Mouse (Mus musculus): ENCODE results near the gene Apol6. TPM values are rescaled to one million over a fixed set of nuclear protein-coding genes. Genes with fewer than 3 reads are reported as not detected.

Apol6 gene
- polyA plus RNA-seq (2014; fragmentation: Nextera tagmentation; extraction: Ambion mirVana), result 0.08 TPM in 1 of 2 replicates, not detected in the other

DNA sequence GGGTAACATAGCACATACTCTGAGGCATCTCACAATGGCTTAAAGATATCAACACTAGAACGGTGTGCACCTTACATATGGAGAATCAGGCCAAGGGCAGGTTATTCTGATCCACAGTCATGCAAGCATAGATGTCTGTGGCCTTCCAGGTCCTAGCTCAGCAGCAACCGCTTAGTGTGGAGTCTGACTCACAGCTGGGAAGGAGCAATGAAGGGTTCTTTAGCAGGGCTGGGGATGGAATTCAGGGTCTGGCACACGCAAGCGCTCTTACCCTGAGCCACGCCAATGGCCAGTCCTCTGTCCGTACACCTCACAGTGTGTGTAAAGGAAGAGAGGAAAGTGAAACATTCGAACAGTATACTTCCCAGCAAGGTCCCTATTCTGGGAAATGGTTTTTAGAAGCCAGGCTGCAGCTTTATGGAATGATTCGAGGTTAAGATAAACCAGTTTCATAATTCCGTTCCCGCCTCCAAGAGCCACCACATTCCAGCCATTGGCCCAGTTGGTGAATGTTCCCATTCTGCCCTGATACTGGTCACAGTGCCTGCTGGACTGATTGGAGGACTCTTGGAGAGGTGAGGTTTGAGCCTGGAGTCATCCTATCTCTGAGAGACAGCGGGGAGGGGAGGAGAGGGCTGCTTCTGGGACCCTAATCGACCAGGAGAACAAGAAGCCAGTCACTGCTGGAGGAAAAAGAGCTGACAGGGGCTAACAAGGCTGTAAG lies at the start of gene Apol6:
Gene Apol6, plus strand, starts transcription at position 133 of the 724 bp plus-strand sequence.
- Histone ChIP-seq H3K9me3 (replicated peaks; ENCODE audit: control insufficient read depth, low read length) (no peaks in the 10 kb centered on the region), H3K4me3 (ENCODE audit: low read depth, low read length) (no peak within 1 kb of the TSS), H3K27me3 (ENCODE audit: control insufficient read depth, insufficient read depth, low read length) (no peaks in the 10 kb centered on the region), H3K4me1 (ENCODE audit: control insufficient read depth, insufficient read depth, low read length) (no peaks in the 10 kb centered on the region; the same call in 1 of the 2 replicates), H3K36me3 (replicated peaks; ENCODE audit: control insufficient read depth, insufficient read depth, low read depth, low read length) (no peaks in the 10 kb centered on the region), H3K4me2 (ENCODE audit: low read depth, low read length) (no peak within 1 kb of the TSS), H3K9ac (replicated peaks; ENCODE audit: low read length) (no peak within 1 kb of the TSS), H3K27ac (replicated peaks; ENCODE audit: low read depth, low read length) (no peak within 1 kb of the TSS; the same call in 1 of the 2 replicates)
- ATAC-seq (replicated peaks; ENCODE audit: insufficient number of reproducible peaks, low FRiP score, low TSS enrichment, low read depth), result no peak
- WGBS, result 83% methylated on average over 12 of the region's 12 CpGs
- no peak for DNase-seq (ENCODE audit: low spot score)

- no peak overlapping the region for H3K4me2 ChIP-seq (ENCODE audit: low read depth, low read length)
- DNase-seq (ENCODE audit: low spot score) (no peak), ATAC-seq (replicated peaks; ENCODE audit: insufficient number of reproducible peaks, low FRiP score, low TSS enrichment, low read depth) (no peak)
- no peak overlapping the region for H3K27ac ChIP-seq (replicated peaks; ENCODE audit: low read depth, low read length)
- no peaks in the 10 kb centered on the region for H3K9me3 ChIP-seq (replicated peaks; ENCODE audit: control insufficient read depth, low read length)
- no peaks in the 10 kb centered on the region for H3K4me1 ChIP-seq (ENCODE audit: control insufficient read depth, insufficient read depth, low read length)
- no peak overlapping the region for H3K9ac ChIP-seq (replicated peaks; ENCODE audit: low read length)
- 79% methylated on average over 2 of the region's 2 CpGs for whole genome bisulfite sequencing
- no peak overlapping the region for H3K4me3 ChIP-seq (ENCODE audit: low read depth, low read length)
- no peaks in the 10 kb centered on the region for H3K36me3 ChIP-seq (replicated peaks; ENCODE audit: control insufficient read depth, insufficient read depth, low read depth, low read length)
- H3K27me3 ChIP-seq (ENCODE audit: control insufficient read depth, insufficient read depth, low read length), result no peaks in the 10 kb centered on the region
Measured at GRCm38 (mm10) chr15:76998048-76998447, 46.5 kb upstream of the Apol6 start.

- Histone ChIP-seq H3K27me3 (ENCODE audit: control insufficient read depth, insufficient read depth, low read length) (no peaks in the 10 kb centered on the region), H3K27ac (replicated peaks; ENCODE audit: low read depth, low read length) (no peak overlapping the region), H3K9ac (replicated peaks; ENCODE audit: low read length) (no peak overlapping the region), H3K4me3 (ENCODE audit: low read depth, low read length) (no peak overlapping the region), H3K4me1 (ENCODE audit: control insufficient read depth, insufficient read depth, low read length) (no peaks in the 10 kb centered on the region), H3K9me3 (replicated peaks; ENCODE audit: control insufficient read depth, low read length) (no peaks in the 10 kb centered on the region), H3K36me3 (replicated peaks; ENCODE audit: control insufficient read depth, insufficient read depth, low read depth, low read length) (no peaks in the 10 kb centered on the region), H3K4me2 (ENCODE audit: low read depth, low read length) (no peak overlapping the region)
- 50% methylated on average over 21 of the region's 21 CpGs for WGBS
- DNase-seq (ENCODE audit: low spot score) (no peak), ATAC-seq (replicated peaks; ENCODE audit: insufficient number of reproducible peaks, low FRiP score, low TSS enrichment, low read depth) (no peak)
Measured at GRCm38 (mm10) chr15:76998878-76999588, 45.5 kb upstream of the Apol6 start.

- H3K4me2 ChIP-seq (ENCODE audit: low read depth, low read length), result no peak overlapping the region
- H3K4me1 ChIP-seq (ENCODE audit: control insufficient read depth, insufficient read depth, low read length), result no peaks in the 10 kb centered on the region
- 88% methylated on average over 3 of the region's 3 CpGs for WGBS
- no peaks in the 10 kb centered on the region for H3K27me3 ChIP-seq (ENCODE audit: control insufficient read depth, insufficient read depth, low read length)
- no peak overlapping the region for H3K27ac ChIP-seq (replicated peaks; ENCODE audit: low read depth, low read length)
- no peaks in the 10 kb centered on the region for H3K9me3 ChIP-seq (replicated peaks; ENCODE audit: control insufficient read depth, low read length)
- DNase-seq (ENCODE audit: low spot score), result no peak
- no peak overlapping the region for H3K4me3 ChIP-seq (ENCODE audit: low read depth, low read length)
- no peaks in the 10 kb centered on the region for H3K36me3 ChIP-seq (replicated peaks; ENCODE audit: control insufficient read depth, insufficient read depth, low read depth, low read length)
- ATAC-seq (replicated peaks; ENCODE audit: insufficient number of reproducible peaks, low FRiP score, low TSS enrichment, low read depth), result no peak
- no peak overlapping the region for H3K9ac ChIP-seq (replicated peaks; ENCODE audit: low read length)
Measured at GRCm38 (mm10) chr15:77003173-77003867, 41.2 kb upstream of the Apol6 start.

- Histone ChIP-seq H3K27ac (replicated peaks; ENCODE audit: low read depth, low read length) (no peak overlapping the region), H3K36me3 (replicated peaks; ENCODE audit: control insufficient read depth, insufficient read depth, low read depth, low read length) (no peaks in the 10 kb centered on the region), H3K9me3 (replicated peaks; ENCODE audit: control insufficient read depth, low read length) (no peaks in the 10 kb centered on the region), H3K27me3 (ENCODE audit: control insufficient read depth, insufficient read depth, low read length) (no peaks in the 10 kb centered on the region), H3K4me3 (ENCODE audit: low read depth, low read length) (no peak overlapping the region), H3K4me2 (ENCODE audit: low read depth, low read length) (no peak overlapping the region), H3K9ac (replicated peaks; ENCODE audit: low read length) (no peak overlapping the region), H3K4me1 (ENCODE audit: control insufficient read depth, insufficient read depth, low read length) (no peaks in the 10 kb centered on the region)
- WGBS, result 23% methylated on average over 3 of the region's 3 CpGs
- DNase-seq (ENCODE audit: low spot score) (peak; percentile 75), ATAC-seq (replicated peaks; ENCODE audit: insufficient number of reproducible peaks, low FRiP score, low TSS enrichment, low read depth) (0 out of 2 replicates have a peak, but pooled peaks have one; percentile 29)
Measured at GRCm38 (mm10) chr15:77003868-77004215, 40.7 kb upstream of the Apol6 start.

DNA sequence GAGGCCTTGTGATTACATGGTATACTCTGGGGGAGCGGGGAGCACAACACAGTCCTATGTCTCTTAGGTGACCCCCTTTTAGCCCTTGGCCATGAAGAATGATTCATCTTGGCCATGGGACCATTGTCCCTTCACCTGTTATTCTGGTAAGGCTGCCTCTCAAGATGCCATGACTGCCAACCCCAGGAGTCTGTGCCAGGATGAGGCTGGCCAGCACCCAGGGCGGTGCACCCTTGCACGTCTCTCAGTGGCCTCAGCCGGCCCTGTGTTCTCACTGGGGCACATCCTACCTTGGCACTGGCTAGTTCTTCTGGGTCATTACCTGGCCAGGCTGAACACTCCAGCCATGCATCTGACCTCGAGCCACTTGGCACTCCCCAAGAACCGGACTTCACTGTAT lies 35.7 kb upstream of the Apol6 start:
- Histone ChIP-seq H3K4me3 (ENCODE audit: low read depth, low read length) (no peak overlapping the region), H3K27me3 (ENCODE audit: control insufficient read depth, insufficient read depth, low read length) (no peaks in the 10 kb centered on the region), H3K4me2 (ENCODE audit: low read depth, low read length) (no peak overlapping the region), H3K9me3 (replicated peaks; ENCODE audit: control insufficient read depth, low read length) (no peaks in the 10 kb centered on the region), H3K9ac (replicated peaks; ENCODE audit: low read length) (no peak overlapping the region), H3K36me3 (replicated peaks; ENCODE audit: control insufficient read depth, insufficient read depth, low read depth, low read length) (no peaks in the 10 kb centered on the region), H3K4me1 (ENCODE audit: control insufficient read depth, insufficient read depth, low read length) (no peaks in the 10 kb centered on the region), H3K27ac (replicated peaks; ENCODE audit: low read depth, low read length) (no peak overlapping the region)
- ATAC-seq (replicated peaks; ENCODE audit: insufficient number of reproducible peaks, low FRiP score, low TSS enrichment, low read depth), result no peak
- no peak for DNase-seq (ENCODE audit: low spot score)
- 92% methylated on average over 6 of the region's 6 CpGs for WGBS

DNA sequence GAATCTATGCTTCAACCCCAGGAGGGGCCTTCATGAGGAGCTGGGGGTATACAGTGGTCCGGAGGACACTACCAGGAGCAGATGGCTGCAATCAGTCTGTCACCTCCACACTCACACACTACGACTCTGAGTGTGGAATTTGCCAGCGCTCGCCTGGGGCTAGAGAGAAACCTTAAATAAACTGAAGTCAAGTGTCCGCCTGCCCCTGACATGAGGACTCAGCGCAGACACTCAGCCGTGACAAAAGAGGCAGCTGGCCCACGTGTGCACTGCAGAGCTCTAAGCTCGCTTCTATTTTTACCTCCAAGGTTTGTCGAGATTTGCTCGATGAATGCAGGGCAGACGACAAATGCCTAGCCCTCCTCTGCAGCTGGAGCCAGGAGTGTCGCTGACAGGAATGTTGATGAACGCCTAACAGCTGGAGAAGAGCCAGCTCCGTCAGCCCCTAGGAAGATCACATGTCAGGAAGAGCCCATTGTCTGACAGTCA lies 30.7 kb upstream of the Apol6 start:
- WGBS, result 17% methylated on average over 15 of the region's 15 CpGs
- H3K27ac ChIP-seq (replicated peaks; ENCODE audit: low read depth, low read length), result 0 out of 2 replicates have a peak overlapping the region, but pooled peaks have one; percentile 2
- ATAC-seq (replicated peaks; ENCODE audit: insufficient number of reproducible peaks, low FRiP score, low TSS enrichment, low read depth), result peak; percentile 29; the same call in 1 of the 2 replicates

More for the DNA sequence above, 30.7 kb upstream of the Apol6 start:
- Histone ChIP-seq H3K9ac (replicated peaks; ENCODE audit: low read length) (peak overlapping the region; percentile 28; the same call in 1 of the 2 replicates), H3K4me1 (ENCODE audit: control insufficient read depth, insufficient read depth, low read length) (peaks cover 5% of the 10 kb centered on the region; the same call in 1 of the 2 replicates), H3K27me3 (ENCODE audit: control insufficient read depth, insufficient read depth, low read length) (no peaks in the 10 kb centered on the region), H3K4me2 (ENCODE audit: low read depth, low read length) (peak overlapping the region; percentile 16), H3K9me3 (replicated peaks; ENCODE audit: control insufficient read depth, low read length) (no peaks in the 10 kb centered on the region), H3K36me3 (replicated peaks; ENCODE audit: control insufficient read depth, insufficient read depth, low read depth, low read length) (no peaks in the 10 kb centered on the region), H3K4me3 (ENCODE audit: low read depth, low read length) (no peak overlapping the region)
- DNase-seq (ENCODE audit: low spot score), result peak; percentile 60
